Mouse (Mus musculus): Measurements from ENCODE around the gene Epb41l5.

The Epb41l5 gene

DNA sequence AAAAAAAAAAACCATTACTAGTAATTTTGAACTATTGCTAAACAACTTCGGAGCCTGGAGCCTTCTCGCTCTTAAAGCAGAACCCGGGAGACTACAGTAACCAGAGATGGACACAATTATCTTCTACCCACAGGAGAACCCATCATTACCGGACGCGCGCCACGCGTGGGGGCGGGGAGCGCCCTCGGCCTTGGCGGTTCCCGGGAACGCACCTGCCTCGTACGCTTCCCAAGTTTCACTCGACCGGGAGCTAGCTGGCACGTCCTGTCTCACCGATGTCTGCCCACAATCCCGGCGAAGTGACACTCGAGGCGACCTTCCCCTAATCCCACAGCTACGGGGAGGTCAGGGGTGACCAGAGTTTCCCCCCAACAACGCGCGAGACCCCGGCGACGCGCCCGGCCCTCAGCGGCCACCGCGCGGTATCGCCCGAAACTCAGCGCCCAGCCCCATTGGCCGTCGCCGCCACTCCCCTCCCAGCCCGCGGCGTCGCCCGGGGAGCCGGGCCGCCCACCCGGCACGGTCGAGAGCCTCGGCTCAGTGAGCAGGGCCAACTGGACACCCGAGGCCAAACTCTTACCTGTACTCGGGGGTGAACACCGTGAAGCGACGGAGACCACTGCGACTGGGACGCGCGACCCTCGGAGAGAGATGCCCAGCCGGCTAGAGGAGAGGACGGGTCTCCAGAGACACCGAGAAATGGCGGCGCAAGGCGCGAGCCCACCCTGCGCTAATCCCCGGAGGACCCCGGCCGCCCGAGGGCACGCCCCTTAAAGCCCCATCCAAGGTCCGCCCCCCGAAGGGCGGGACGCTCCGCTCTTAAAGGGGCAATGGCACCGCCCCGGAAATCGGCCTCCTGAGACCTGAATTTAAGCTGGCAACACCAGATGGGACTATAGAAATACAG is at the start of gene Epb41l5:
Gene Epb41l5 (minus strand): TSS at position 796 of the 907 bp plus-strand sequence.
- peak; percentile 90 for DNase-seq

DNA sequence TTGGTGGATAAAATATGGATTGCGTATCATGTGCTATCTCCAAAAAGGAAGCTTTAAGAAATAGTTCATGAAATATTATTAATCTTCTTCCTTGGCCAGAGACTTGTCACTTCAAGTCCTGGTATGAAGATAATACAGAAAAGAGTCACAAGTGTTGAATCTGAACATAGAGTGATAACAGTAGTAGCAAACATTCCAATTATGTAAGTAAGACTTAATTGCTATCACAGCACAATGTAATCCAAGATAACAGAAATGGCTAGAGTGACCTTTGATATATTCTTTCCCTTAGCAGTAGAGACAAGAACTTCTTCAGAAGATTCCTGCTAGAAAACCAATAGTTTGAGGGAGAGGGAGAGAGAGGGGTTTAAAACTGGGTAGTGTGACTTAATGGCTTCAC is 48.1 kb upstream of the Epb41l5 start:
- no peak for DNase-seq

DNA sequence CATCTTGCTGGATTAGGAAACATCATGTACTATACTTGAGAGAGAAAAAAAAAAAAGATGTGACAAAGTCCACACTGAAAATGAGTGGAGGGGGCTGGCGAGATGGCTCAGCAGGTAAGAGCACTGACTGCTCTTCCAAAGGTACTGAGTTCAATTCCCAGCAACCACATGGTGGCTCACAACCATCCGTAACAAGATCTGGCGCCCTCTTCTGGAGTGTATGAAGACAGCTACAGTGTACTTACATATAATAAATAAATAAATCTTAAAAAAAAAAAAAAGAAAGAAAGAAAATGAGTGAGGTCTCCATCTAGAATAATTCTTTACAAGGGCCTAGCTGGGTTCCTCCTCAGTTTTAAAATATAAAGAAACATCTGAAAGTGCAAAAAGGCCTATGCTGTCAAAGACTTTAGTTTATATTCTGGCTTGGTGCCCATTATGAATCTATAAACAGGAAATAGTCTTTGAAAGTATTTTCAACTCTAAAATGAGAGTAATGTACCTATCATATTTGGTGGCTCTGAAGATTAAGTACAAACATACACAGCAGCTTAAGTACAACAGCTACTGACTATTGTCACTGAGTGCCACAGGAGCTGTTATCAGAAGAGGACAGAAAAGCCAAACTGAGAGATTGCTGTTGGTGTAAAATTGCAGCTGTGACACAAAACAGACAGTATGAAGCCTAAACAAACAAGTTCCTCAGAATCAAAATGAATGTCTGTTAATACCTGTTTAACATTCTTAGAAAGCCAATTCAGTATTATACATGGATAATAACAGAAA is 37.2 kb upstream of the Epb41l5 start:
- DNase-seq = no peak

DNA sequence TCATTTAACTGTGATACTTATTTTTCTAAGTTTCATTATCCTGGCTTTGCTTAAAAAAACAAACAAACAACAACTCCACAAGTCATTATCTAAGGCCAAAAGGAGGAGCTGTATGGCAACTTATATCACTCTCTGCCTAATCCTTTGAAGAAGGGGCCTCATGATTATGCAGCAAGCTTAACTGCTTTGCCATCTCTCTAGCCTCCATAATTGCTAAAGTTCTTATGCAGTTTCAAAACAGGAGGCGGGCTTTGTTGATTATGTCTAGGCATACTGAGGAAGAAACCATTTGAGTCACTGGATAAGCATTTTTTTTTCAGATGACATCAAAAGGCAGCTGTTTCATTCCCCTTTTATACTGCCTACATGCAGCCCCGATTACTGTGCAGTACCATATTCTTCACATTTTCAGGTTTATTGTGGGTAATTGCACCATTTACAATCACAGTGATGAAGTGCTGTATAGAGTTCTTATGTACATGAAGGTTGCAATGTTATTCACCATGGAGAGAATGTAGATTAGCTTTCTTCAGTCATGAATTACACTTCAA is 32.9 kb upstream of the Epb41l5 start:
- no peak for DNase-seq

DNA sequence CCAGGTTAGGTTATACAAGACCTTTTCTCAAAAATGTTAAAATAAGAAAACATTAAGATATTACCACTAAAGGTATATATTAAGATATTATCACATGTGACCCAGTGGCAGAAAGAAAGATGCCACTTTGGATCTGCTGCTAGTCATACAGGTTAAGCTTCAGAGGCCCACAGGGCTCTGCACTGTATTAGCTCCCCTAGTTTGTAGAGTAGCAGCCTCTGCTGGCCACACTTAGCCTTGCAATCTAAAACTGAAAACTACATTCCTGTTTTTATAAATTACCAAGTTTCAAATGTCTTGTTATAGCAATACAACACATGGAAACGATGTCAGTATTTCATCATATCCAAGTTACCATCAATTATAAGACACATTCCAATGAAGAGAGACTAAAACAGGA is 26.2 kb upstream of the Epb41l5 start:
- no peak for DNase-seq

DNA sequence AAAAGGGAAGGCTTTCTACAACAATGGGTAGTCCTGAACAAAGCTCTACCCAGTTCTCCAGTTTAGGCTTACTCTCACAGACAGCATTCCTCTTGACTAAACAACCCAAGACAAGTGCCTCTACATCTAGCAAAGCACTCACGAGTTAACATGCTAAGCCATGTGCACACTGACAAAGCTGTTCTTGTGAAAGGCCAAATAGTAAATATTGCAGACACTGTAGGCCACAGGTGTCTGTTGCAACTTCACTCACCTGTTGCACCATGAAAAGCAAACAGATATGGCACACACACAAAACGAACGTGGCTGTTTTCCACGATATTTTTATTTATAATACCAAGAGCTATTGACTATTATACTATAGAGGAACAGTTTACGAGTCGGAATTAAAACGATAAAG is 18.1 kb upstream of the Epb41l5 start:
- no peak for DNase-seq

DNA sequence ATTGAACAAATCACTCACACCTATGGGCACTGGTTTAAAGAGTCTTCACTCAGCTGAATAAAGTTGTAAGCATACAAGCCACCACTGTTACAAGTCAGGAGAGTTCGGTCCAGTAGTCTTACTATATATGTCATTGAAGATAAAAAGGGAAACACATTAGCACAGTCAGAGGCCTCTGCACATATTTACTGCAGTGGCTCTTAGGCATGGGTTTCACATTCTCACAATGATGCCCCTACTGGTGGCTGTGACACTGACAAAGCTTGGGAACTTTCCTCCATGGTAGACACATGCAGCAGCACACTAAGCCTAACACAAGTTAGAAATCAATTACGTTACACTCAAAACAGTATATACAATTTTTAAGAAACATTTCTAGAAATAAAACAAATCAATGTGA is 5.5 kb upstream of the Epb41l5 start:
- no peak for DNase-seq

DNA sequence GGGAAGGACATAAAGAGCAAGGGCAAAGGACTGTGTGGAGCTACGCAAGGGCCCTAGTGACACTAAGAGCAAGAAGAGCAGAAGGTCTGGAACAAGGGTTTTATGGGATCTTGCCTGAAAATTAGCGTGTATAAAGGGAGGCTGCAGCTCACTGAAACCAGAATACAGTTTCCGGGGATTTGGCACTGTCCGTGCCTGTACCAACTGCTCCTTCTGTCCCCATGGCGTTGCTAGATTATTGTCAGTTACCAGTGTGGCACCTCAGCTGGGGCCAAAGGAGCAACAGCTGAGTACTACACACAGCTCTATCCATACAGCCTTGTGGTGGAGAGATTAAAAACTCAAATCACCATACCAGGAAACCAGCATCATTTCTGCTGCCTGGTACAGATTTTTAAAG is 1.6 kb upstream of the Epb41l5 start:
- DNase-seq = no peak

DNA sequence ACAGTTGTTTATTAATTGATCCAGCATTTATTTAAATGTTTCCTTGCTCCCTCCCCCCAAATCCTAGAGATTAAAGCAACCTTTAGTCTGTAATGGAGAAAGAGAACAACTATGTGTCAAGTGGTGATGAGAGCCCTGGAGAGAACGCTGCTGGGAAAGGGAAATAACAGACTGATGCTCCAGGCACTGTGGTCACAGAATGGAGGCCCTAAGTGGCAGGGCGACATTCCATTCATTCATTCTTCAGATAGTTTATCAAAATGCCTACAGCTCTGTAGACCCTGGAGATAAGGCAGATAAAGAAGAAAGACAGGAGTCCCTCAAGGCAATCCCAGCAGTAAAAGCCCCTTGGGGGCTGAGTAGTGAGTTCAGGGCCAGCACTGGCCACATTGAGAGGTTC is 827 bp upstream of the Epb41l5 start:
- no peak for DNase-seq

DNA sequence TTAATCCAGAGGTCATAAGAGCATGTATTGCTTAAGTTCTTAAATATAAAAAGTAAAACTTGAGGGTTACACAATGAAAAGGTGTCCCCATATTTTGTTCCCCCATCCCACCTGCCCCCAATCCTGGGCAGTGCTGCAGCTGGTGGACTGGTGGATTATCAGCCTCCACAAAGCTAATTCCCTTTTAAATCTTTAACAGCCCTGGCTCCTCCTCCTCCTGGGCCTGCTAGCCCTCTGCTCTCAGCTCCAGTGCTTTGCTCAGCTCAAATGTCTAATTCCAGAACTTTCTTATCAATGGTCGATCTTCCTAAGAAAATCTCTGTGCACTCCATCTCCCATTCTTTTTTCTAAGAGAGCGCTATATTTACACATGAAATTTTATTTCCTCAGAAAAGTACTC is 2.4 kb downstream of the Epb41l5 start:
- peak; percentile 43 for DNase-seq

DNA sequence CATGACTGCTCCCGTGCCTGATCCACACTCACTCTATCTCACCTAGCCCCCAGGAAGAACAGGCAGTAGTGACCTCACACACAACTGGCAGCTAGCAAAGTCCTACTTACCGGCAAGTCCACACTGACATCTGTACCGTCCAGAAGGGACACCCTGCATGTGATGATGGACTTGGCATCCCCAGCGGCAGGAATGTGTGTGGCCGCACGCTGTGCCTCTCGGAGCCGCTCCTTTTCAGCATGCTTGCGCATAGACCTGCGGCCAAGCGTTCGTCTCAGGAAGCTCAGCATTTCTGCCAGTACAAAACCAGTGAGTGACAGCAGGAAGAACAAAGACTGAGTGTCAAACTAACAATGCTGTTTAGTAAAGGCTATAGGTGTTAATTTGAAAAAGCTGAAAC is 6.4 kb downstream of the Epb41l5 start:
- peak; percentile 74 for DNase-seq

DNA sequence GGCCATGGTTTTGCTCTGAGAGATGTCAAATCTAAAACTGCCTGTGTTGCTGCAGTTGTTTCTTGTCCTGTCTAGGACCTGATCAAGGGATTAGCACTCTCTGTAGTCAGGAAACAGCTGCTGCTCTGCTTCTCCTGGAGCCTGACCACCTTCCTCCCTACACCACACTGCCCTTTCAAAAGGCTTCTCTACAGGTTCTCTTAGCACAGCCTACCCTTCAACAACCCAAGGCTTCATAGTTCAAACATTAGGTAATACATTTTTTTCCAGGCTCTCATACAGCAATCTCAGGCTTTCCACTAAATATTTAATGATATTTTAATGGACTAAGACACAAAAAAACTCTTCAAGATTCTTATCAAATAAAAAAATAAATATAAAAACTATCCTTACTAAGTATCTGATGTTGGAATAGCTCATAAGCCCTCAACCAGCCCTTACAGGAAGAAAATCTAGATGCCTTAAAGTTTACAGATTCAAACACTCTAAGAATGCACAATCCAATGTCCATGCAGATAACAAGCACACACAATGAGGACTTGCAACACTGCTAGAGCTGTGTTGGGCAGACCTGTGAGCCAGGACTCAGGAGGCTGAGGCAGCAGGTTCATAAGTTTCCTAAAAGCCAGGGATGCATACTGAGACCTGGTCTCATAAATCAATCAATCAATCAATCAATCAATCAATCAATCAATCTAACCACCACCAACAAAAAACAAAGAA is 7.5 kb downstream of the Epb41l5 start:
- no peak for DNase-seq

DNA sequence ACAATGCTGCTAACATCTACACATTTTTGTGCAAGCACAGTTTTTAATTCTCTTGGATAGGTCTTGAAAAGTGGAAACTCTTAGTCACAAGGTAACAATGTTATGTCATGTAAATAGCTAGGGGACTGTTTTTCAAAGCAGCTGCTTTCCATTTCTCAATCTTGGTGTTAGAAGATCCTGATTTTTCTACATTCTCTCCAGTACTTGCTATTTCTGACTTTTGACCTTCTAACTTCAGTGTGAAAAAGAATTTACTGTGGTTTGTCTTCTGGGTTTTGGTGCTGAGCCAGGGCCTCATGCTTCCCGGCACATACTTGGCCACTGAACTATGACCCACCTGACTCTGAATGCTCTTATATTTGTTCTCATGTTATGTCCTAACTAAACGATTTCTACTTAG is 8.8 kb downstream of the Epb41l5 start:
- DNase-seq = peak; percentile 83

DNA sequence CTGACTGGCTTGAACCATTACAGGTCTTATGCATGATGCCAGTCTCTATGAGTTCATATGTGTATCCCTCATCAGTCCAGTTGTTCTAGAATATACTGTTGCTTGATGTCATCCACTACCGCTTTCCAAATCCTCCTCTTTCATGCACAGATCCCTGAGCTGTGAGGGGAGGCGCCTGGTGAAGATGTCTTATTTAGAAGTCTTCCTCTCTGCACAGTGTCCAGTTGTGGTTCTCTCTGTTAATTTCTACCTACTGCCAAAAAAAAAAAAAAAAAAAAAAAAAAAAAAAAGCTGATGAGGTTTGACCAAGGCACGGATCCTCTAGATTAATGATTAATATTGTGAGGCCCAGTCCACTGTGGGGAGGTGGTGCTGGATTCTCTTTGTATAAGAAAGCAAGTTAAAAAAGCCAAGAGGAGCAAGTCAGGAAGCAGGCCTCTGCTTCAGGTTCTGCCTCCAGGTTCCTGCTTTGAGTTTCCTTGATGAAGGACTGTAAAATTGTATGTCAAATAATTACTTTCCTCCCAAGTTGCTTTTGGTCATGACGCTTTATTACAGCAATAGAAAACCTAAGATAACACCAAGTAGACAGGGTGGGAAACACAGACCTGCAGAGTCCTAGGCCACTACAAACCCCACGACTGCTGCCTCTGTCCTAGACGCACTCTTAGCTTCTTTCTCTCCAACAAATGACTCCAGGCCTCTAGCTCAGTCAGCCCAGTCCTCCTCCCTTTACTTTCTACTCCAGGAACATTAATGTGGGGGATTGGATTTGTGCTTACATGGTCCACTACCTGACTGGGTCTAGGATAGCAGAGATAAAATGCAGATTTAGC is 11.4 kb downstream of the Epb41l5 start:
- peak; percentile 71 for DNase-seq

DNA sequence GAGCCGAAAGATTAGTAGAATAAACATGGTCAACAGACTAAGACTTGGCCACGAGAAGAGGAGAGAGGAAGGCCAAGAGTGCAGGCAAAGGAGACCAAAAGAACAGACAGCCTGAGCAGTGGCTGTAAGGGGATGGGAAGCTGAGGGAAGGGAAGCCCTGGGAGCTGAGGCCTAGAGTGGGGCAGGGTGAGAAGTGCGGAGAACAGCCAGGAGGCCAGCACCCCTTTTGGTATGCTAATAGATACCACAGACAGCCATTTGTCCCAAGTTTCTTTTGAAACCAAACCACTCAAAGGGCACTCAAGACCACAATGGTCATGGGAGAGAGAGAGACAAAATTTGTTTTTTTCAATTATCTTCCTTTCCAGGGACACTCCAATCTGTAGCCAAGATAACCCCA is 14.1 kb downstream of the Epb41l5 start:
- DNase-seq = no peak

DNA sequence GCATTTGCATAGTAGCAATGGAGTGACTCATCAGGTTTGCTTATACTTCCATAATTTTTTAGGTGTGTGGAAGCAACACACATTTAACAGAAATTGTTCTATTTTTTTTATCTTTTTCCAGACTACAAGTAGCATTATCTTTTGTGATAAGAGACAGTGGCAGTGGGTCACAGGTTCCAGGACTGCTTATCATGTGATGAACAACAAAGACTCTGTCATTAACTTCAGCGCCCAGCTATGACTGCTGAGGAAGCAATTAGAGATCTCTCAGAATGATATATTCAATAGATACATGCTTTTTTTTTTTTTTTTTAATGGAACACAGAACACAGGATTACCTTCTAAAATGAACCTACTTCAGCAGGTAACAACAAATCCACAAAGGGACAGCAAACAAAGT is 18.4 kb downstream of the Epb41l5 start:
- DNase-seq = no peak

DNA sequence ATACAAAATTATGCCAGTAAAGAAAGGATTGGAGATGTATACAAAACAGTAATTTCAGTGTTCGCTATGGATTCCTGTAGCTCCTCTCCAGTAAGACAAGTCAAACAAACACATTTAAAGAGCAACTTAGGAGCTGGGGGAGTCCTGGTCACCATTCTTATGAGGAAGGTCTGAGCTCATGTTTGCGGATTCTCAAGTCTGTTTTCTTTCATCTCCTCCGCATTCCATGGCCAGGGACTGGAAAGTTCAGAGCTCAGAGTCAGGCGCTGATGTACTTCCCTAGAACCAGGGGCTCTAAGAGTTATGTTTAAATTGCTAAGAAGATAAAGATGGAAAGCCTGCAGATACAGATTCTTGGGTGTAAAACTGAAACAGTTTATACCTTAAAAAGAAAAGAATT is 22.0 kb downstream of the Epb41l5 start:
- no peak for DNase-seq

DNA sequence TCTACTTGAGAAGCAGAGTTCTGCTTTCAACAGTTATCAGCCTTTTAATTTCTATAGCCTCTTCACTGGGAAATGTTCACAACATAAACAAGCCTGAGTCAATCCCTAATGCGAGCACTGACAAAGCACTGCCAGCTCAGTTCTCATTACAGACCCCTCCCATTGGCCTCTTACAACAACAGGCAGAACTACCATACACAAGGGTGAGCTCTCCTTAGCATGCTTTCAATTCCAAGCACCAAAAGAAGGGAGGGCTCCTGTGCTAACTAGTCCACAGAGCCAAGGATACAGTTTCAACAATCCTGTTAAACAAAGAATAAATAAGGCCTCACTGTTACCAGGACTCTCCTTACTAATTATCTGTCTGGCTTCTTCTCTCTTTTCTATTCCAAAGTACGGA is 24.4 kb downstream of the Epb41l5 start:
- DNase-seq = no peak

DNA sequence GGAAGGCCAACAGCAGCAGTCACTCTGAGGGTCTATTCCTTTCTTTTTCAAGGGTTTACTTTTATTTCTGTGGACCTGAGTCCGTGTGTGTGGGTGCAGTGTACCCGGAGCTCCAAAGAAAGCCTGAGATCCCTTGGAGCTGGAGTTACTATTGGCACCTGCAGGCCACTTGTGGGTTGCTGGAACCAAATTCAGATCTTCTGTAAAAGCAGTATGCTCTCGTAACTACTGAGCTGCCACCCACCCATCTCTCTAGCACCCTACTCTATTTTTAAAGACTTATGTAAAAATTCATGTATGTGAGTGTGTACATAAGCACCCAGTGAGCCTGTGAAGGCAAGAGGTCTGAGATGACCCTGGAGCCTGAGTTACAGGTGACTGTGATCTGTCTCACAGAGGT is 43.4 kb downstream of the Epb41l5 start:
- no peak for DNase-seq

DNA sequence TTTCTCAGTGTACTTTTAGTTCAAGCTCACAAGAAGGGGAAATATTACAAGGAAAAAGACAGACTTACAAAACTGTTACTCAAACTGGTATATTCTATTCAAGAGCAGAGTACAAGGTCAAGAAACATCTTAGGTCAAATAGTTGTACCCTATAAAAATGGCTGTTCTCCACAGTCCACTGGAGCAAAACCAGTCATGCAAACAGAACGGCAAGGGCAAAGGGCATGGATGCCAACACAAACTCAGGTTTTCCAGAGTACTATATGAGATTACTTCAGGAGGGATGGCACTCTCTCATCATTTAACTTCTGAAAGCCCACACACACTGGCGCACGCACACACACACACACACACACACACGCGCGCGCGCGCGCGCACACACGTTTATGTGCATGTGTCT is 46.4 kb downstream of the Epb41l5 start:
- DNase-seq = peak; percentile 87

DNA sequence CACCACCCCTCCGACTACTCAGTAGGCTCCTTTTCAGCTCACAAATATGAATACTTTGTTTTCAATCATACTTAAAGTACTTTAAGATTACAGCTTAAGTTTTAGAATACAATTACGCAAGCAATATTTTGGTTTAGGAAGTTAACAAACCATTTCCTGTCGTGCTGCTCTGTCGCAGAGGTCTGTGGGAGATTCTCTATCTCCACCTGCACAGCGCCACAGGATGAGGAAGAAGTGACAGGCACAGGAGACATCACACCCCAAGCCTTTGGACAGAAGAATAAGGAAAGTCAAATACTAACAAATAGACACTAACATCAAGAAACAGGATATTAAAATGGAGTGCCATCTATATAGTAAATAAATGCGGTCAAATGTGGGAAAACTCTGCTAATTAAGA is 49.9 kb downstream of the Epb41l5 start:
- DNase-seq = no peak

DNA sequence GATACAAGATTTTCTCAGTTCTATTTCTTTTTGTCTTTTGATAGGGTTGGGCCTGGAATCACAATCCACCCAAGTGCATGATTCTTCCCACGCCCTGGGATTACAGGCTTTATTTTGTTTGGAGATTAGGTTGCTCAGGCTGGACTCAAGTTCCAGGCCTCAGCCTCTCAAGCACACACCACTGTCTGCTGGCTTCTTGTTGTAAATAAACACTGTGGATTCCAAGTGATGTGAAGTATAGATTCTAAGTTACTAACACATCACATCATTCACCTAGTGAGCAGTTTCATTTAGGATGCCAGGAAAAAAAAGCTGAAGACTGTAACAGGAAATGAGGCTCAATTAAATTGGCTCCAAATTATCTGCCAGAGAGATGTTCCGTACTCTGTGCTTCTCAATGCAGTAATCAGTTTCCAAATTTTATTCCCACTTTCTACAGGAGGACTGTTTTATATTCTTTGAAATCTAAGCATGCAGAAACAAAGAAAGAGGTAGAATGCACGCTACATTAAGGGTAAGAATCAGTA is 51.8 kb downstream of the Epb41l5 start:
- DNase-seq = no peak
